Mouse (Mus musculus): ENCODE measurements around the gene Vmn2r42.
"Not testable (repeated sequence)": the region's sequence is repeated elsewhere in the genome, so short reads cannot be mapped to it uniquely, and the experiment has no call there.

GRCm38 (mm10) chr7:8161554-8161953 is 38.6 kb downstream of the Vmn2r42 start, which contains the start of gene Vmn2r41:
- not testable (repeated sequence) for TF ChIP-seq CTCF (IDR thresholded peaks at IDR 0.05; ENCODE audit: control insufficient read depth, insufficient read depth, insufficient read length); MYOG (IDR thresholded peaks at IDR 0.05; ENCODE audit: control insufficient read depth, extremely low read depth, insufficient read length); CEBPB (IDR thresholded peaks at IDR 0.05; ENCODE audit: low read depth); USF1 (IDR thresholded peaks at IDR 0.05; ENCODE audit: low read depth); MAX (IDR thresholded peaks at IDR 0.05); FOSL1 (IDR thresholded peaks at IDR 0.05; ENCODE audit: insufficient read depth, low read length, poor library complexity, severe bottlenecking); MYOD1 (IDR thresholded peaks at IDR 0.05; ENCODE audit: control insufficient read depth, insufficient read length, low read depth)

All from C2C12 (cell line).